Mouse (Mus musculus) stomach, postnatal 0 days (tissue): ENCODE results near the gene Ninj2. TPM values are rescaled to one million over a fixed set of nuclear protein-coding genes. Genes with fewer than 3 reads are reported as not detected.

Experiments used
- ATAC-seq: fragments of 200-750 bp; cut with Nextera tagmentation; 2 replicates; pipeline ENCODE4 v1.8.0; 2017; ENCODE audit not compliant: low FRiP score, low TSS enrichment
- DNase-seq: peaks from one replicate; pipeline ENCODE4 v3.0.0-alpha.2; 2016; ENCODE audit warnings: low spot score
- H3K27ac ChIP-seq: fragments of 300-500 bp; sonication (generic); replicated peaks from 2 replicates; pipeline ENCODE4 v1.5.1; 2014; ENCODE audit warnings: mild to moderate bottlenecking, control low read depth
- H3K27me3 ChIP-seq: fragments of 300-500 bp; sonication (generic); 2 replicates; pipeline ENCODE4 v1.6.1; 2014; ENCODE audit warnings: low read length; ENCODE audit not compliant: control insufficient read depth, insufficient read depth
- H3K36me3 ChIP-seq: fragments of 300-500 bp; sonication (generic); 2 replicates; pipeline ENCODE4 v1.6.1; 2014; ENCODE audit warnings: low read length, mixed read lengths; ENCODE audit not compliant: control insufficient read depth, insufficient read depth
- H3K4me1 ChIP-seq: fragments of 300-500 bp; sonication (generic); replicated peaks from 2 replicates; pipeline ENCODE4 v1.6.1; 2014; ENCODE audit warnings: antibody characterized with exemption; ENCODE audit not compliant: control insufficient read depth, insufficient read depth
- H3K4me2 ChIP-seq: fragments of 300-500 bp; sonication (generic); replicated peaks from 2 replicates; pipeline ENCODE4 v1.6.1; 2014; ENCODE audit warnings: low read depth, mild to moderate bottlenecking, control low read depth, moderate library complexity
- H3K4me3 ChIP-seq: fragments of 300-500 bp; sonication (generic); 2 replicates; pipeline ENCODE4 v1.5.1; 2014; ENCODE audit warnings: low read depth, low read length, control low read depth
- H3K9ac ChIP-seq: fragments of 300-500 bp; sonication (generic); 2 replicates; pipeline ENCODE4 v1.6.1; 2014; ENCODE audit warnings: mild to moderate bottlenecking, low read length, control low read depth, mixed read lengths
- H3K9me3 ChIP-seq: fragments of 300-500 bp; sonication (generic); 2 replicates; pipeline ENCODE4 v1.6.1; 2016; ENCODE audit warnings: low read length; ENCODE audit not compliant: control insufficient read depth
- CTCF ChIP-seq: IDR thresholded peaks from 2 replicates; pipeline ENCODE4 v1.5.1; 2016; ENCODE audit warnings: antibody characterized with exemption, low read depth, mild to moderate bottlenecking, moderate library complexity
- EP300 ChIP-seq: optimal IDR thresholded peaks from 2 replicates; pipeline ENCODE3; 2016; ENCODE audit warnings: antibody characterized with exemption
- WGBS: fragments of 180-500 bp; shearing (Covaris S2); extraction: QIAGEN DNeasy Blood & Tissue Kit; methylation state at CpG from one replicate; pipeline ENCODE4 v1.1.7; 2014; 5-methylcytosine and 5-hydroxymethylcytosine counted together
- polyA plus RNA-seq: library from polyadenylated mRNA; unstranded; fragments of >200 nt; fragmentation: Nextera tagmentation; extraction: Ambion mirVana; gene quantifications from 2 replicates; pipeline ENCODE4 v1.2.1, GENCODE M21; 2015

Gene Ninj2
- polyA plus RNA-seq, 1 experiment from 2014 or later, result not detected

DNA sequence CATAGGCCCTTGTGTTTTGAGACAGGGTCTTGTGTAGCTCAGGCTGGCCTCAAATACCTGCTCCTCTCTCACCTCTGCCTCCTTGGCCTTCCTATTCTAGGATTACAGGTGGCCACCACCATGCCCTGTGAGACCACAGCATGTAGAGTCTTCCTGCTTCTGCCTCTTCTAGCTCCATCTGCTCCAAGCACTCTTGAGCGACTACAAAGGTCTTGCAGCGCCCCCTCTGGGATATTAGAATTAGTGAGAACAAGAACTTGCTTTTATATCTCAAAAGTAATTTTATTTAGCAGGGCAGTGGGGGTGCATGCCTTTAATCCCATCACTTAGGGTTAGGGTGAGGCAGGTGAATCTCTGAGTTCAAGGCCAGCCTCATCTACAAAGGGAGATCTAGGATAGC is 103.7 kb downstream of the Ninj2 start:
- no peak for ATAC-seq
- H3K4me1 ChIP-seq, result peaks cover 4% of the 10 kb centered on the region
- H3K9me3 ChIP-seq, result no peaks in the 10 kb centered on the region
- no peaks in the 10 kb centered on the region for H3K36me3 ChIP-seq
- WGBS, result 32% methylated on average over 2 of the region's 2 CpGs
- DNase-seq, result peak; percentile 47
- no peaks in the 10 kb centered on the region for H3K27me3 ChIP-seq
- H3K9ac ChIP-seq, result no peak overlapping the region
- no peak for TF ChIP-seq EP300
- peak; percentile 72 for TF ChIP-seq CTCF
- no peak overlapping the region for H3K27ac ChIP-seq
- no peak overlapping the region for H3K4me3 ChIP-seq
- H3K4me2 ChIP-seq, result no peak overlapping the region

DNA sequence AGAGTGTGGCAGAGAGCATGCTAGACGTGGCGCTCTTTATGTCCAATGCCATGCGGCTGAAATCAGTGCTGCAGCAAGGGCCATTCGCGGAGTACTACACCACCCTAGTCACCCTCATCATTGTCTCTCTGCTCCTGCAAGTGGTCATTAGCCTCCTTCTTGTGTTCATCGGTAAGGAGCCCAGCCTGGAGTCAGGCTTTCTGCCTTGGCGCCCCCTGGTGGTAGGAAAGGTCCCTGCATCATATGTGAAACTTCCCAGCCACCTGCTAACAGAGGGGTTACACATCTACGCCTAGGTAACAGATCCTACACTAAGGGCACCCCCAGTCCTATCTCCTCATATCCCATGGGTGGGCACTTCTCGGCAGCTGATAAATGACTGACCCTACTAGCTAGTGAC is 104.8 kb downstream of the Ninj2 start:
- DNase-seq (peak; percentile 83), ATAC-seq (peak; percentile 44)
- 30% methylated on average over 9 of the region's 9 CpGs for WGBS

DNA sequence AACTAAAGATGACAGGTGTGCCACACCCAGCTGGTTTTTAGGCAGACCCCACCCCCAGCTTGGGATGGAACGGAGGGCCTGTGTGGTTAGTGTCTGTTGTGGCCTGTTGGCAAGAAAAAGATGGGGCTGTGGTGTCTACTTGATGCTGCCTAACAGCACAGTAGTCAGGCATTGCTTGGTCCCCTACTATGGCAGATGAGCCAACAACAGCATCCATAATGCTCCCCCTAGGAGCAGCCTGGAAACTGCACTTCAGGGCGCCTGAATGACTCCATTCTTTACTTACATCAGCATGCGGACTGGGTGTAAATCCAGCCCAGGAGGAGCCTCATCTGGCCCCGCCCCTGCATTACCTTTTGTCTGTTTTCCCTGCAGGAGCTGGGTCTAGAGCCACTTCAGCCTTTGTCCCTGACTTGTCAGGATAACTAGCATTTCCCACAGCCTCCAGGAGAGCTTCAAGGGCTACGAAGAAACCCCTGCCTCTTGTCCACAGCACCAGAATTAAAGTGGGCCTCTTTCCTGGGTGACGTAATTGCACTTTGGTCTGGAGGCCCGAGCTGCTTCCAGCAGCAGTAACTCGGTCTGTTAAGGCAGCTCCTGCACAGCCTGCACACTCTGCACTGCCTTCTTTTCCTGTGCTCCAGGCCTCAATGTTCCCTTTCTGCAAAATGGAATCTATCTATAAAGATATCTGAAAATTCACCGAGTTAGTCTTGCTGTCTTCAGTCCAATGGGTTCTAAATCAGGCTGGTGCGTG is 106.7 kb downstream of the Ninj2 start:
- 0 out of 2 replicates have a peak, but pooled peaks have one; percentile 11 for ATAC-seq
- Histone ChIP-seq H3K4me3 (no peak overlapping the region), H3K27me3 (no peaks in the 10 kb centered on the region), H3K4me1 (no peaks in the 10 kb centered on the region), H3K27ac (no peak overlapping the region), H3K4me2 (no peak overlapping the region), H3K9me3 (no peaks in the 10 kb centered on the region), H3K9ac (no peak overlapping the region), H3K36me3 (no peaks in the 10 kb centered on the region)
- peak; percentile 55 for DNase-seq
- whole genome bisulfite sequencing, result 42% methylated on average over 10 of the region's 10 CpGs
- TF ChIP-seq CTCF, result peak; percentile 38
- no peak for TF ChIP-seq EP300

More for the DNA sequence above, 104.8 kb downstream of the Ninj2 start:
- no peaks in the 10 kb centered on the region for H3K36me3 ChIP-seq
- H3K27ac ChIP-seq, result no peak overlapping the region
- TF ChIP-seq CTCF (peak; percentile 97), EP300 (no peak)
- no peaks in the 10 kb centered on the region for H3K9me3 ChIP-seq
- no peak overlapping the region for H3K4me2 ChIP-seq
- no peak overlapping the region for H3K9ac ChIP-seq
- H3K4me1 ChIP-seq, result no peaks in the 10 kb centered on the region
- H3K27me3 ChIP-seq, result no peaks in the 10 kb centered on the region
- H3K4me3 ChIP-seq, result no peak overlapping the region

DNA sequence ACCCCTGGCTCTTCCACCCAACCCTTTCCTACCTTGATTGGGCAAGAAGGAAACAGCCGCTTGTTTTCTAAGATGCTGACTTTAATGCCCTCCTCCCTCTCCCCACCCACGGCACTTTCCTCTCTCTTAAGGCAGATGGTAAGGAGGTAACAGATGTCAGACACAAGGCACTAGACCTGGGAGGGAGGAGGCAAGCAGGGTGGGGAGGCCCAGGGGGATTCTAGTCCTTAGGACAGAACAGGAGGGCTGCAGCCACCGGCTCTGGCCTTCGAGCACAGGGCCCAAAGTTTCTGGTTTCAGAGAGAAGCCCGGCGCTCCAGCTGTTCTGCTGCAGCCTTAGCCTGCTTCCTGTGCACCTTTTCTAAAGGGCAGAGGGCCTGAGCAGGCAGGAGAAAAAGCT is 108.8 kb downstream of the Ninj2 start:
- no peaks in the 10 kb centered on the region for H3K4me1 ChIP-seq
- H3K4me2 ChIP-seq, result no peak overlapping the region
- DNase-seq, result no peak
- WGBS, result 48% methylated on average over 6 of the region's 6 CpGs
- H3K9me3 ChIP-seq, result no peaks in the 10 kb centered on the region
- no peaks in the 10 kb centered on the region for H3K27me3 ChIP-seq
- no peaks in the 10 kb centered on the region for H3K36me3 ChIP-seq
- H3K27ac ChIP-seq, result no peak overlapping the region
- no peak overlapping the region for H3K4me3 ChIP-seq
- no peak for ATAC-seq
- H3K9ac ChIP-seq, result no peak overlapping the region
- TF ChIP-seq CTCF, result no peak
- no peak for TF ChIP-seq EP300

DNA sequence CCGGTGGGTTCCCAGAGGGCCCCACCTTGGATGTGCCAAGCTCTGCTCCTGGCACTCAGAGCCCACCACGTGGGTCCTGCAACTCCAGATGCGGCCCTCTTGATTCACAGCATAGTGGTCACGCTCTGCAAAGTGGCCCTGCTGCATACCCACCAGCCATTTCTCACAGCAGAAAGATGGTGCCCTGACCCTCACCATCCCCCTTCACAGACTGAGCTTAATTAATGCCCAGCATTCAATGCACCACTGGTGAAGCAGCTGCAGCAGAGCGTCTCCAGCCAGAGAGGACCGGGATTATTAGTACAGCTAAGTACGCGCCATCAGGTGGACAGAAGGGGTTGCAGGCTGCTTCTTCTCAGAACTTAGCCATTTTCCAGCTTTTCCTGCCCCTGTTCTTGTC is 109.3 kb downstream of the Ninj2 start:
- H3K9ac ChIP-seq, result no peak overlapping the region
- H3K4me3 ChIP-seq, result no peak overlapping the region
- H3K4me2 ChIP-seq, result no peak overlapping the region
- H3K4me1 ChIP-seq, result no peaks in the 10 kb centered on the region
- H3K36me3 ChIP-seq, result no peaks in the 10 kb centered on the region
- TF ChIP-seq CTCF (no peak), EP300 (no peak)
- no peak overlapping the region for H3K27ac ChIP-seq
- no peak for DNase-seq
- no peaks in the 10 kb centered on the region for H3K27me3 ChIP-seq
- 77% methylated on average over 8 of the region's 8 CpGs for WGBS
- H3K9me3 ChIP-seq, result no peaks in the 10 kb centered on the region
- ATAC-seq, result no peak

DNA sequence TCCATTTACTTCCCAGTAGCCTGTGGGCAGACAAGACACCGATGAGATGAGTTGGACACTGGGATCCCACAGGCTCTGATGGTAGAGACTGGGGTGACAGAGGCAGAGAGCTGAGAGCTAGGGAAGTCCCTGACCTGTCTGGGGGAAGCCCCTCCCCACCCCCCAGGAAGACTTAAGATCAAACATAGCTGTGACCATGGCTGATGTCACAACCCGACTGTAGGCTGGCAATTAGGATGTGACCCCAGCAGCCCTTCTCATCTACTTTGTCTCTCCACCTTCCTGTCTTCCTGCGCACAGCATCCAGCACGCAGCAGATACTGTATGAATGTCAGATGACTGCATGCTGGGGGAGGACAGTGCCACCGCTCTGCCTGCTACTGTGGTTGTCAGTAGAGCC is 113.4 kb downstream of the Ninj2 start:
- no peak for ATAC-seq
- H3K36me3 ChIP-seq, result no peaks in the 10 kb centered on the region
- H3K4me3 ChIP-seq, result no peak overlapping the region
- no peak overlapping the region for H3K9ac ChIP-seq
- no peaks in the 10 kb centered on the region for H3K9me3 ChIP-seq
- H3K4me1 ChIP-seq, result no peaks in the 10 kb centered on the region
- H3K27me3 ChIP-seq, result no peaks in the 10 kb centered on the region
- 86% methylated on average over 5 of the region's 5 CpGs for WGBS
- H3K27ac ChIP-seq, result no peak overlapping the region
- no peak for TF ChIP-seq CTCF
- TF ChIP-seq EP300, result no peak
- H3K4me2 ChIP-seq, result no peak overlapping the region
- DNase-seq, result no peak
